Mouse (Mus musculus) c-Kit-negative CD71-positive TER-119-positive erythroid progenitor cells, embryonic 14.5 days (primary cell): Measurements from ENCODE around the gene Nrxn1.

ENCODE experiments used
- DNase-seq: peaks from one replicate; pipeline ENCODE4 v3.0.0-alpha.2; 2013; ENCODE audit warnings: low read depth, low spot score

The Nrxn1 gene

GRCm38 (mm10) chr17:91093042-91093080 lies at the start of gene Nrxn1:
Nrxn1 (minus strand) TSS chr17:91093071.
- no peak for DNase-seq

GRCm38 (mm10) chr17:91136859-91137258 lies 44.0 kb upstream of the Nrxn1 start:
- no peak for DNase-seq

DNA sequence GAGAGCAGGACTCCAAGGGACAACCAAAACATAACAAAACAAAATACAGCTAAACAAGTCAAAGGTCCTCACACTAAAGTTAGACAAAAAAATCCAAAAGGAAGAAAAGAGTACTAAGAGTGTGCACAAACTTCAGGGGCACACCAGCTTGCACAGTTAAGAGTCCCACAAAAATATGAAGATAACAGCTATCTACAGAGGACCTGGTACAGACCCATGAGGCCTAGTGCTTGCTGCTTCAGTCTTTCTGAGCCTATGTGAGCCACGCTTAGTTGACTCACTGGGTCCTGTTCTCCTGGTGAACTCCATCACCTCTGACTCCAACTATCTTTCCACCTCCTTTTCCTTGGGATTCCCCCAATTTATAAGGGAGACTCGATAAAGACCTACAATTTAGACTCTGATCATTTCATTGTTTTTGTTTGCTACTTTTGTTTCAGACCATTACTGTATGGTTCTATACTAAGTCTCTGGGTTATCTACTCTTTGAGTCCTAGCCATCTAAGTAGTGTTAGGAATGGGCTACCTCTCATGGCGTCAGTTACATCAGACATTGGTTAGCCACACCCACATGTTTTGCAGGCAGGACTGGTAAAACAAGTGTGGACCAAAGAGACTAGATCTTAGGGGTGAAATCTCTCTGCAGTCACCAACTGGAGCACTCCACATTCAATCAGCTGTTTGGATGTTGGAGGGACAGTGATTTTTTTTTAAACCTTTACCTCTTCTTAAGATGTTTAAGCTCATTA lies 20.2 kb upstream of the Nrxn1 start:
- DNase-seq: no peak

DNA sequence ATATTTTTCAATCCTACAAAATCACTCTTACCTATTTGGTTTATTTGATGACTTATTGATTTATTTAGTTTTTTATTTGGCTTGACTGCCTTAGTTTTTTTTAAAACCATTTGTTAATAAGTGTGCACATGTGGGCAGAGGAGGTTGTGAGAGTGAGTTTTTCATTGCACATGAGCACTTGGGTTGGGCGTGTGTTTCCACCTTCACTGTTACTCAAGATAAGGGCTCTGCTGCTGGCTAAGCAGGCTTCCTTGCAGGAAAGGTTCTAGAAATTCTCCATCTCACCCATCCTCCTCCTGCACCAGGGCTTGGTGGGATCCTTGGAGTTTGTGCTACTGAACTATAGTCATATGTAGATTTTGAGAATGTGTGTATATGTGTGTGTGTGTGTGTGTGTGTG lies 19.2 kb upstream of the Nrxn1 start:
- DNase-seq: no peak

GRCm38 (mm10) chr17:91093081-91093875 lies 407 bp upstream of the Nrxn1 start:
- no peak for DNase-seq

- no peak for DNase-seq
Measured at GRCm38 (mm10) chr17:91092421-91093041, 340 bp downstream of the Nrxn1 start.

GRCm38 (mm10) chr17:91090631-91091030 lies 2.2 kb downstream of the Nrxn1 start:
- DNase-seq: no peak

DNA sequence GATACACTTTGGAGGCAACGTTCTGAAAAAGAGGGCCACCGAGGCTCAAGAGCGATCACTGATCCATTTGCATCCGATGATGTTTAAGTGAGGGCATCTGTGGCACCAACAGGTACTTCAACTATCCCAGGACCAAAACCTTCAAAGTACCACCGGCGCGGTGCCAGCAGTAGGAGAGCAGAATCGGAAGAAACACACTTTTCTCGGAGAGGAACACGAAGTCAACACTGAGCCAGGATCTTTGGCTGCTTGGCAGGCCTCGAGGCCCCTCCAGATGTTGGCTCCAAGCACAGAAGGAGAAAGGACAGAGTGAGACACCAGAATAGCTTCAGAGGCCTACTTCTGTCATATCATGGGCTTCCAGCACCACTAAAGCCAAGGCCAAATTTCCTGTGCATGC lies 3.9 kb downstream of the Nrxn1 start:
- no peak for DNase-seq

DNA sequence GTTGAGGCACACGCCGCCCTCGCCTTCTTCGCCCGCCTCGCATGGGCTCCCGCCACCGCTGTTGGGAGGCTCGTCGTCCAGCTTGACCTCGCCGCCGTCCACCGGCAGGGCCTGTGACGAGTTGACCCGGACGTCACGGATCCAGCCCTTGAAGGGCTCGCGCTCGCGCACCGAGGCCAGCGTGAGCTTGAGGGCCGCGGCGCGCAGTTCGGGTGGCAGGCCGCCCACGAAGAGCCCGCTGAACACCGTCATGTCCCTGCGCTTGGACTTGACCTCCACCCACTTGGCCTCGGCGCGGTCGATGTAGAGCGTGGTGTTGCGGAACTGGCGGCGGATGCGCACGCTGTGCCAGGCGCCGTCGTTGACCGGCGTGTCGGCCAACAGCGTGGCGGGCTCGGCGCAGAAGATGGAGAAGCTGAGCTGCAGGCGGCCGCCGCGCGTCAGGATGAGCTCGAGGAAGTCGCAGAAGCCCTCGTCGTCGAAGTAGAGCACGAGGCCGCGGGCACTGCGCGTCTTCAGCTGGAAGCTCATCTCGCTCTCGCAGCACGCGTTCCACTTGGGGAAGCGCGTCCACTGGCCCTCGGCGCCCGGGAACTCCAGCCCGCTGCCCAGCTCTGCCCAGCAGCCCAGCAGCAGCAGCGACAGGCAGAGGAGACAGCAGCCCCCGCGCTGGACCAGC lies 4.7 kb downstream of the Nrxn1 start:
- DNase-seq: no peak

- DNase-seq: no peak
Measured at GRCm38 (mm10) chr17:91086412-91086811, 6.5 kb downstream of the Nrxn1 start.

- DNase-seq: no peak
Measured at GRCm38 (mm10) chr17:91085416-91085815, 7.5 kb downstream of the Nrxn1 start.

GRCm38 (mm10) chr17:91079096-91079495 lies 13.8 kb downstream of the Nrxn1 start:
- no peak for DNase-seq

GRCm38 (mm10) chr17:91074780-91075179 lies 18.1 kb downstream of the Nrxn1 start:
- DNase-seq: no peak

- DNase-seq: no peak
Measured at GRCm38 (mm10) chr17:91033466-91033865, 59.4 kb downstream of the Nrxn1 start.

GRCm38 (mm10) chr17:91025061-91025623 lies 67.7 kb downstream of the Nrxn1 start:
- DNase-seq: no peak

GRCm38 (mm10) chr17:91007385-91008089 lies 85.3 kb downstream of the Nrxn1 start:
- no peak for DNase-seq

DNA sequence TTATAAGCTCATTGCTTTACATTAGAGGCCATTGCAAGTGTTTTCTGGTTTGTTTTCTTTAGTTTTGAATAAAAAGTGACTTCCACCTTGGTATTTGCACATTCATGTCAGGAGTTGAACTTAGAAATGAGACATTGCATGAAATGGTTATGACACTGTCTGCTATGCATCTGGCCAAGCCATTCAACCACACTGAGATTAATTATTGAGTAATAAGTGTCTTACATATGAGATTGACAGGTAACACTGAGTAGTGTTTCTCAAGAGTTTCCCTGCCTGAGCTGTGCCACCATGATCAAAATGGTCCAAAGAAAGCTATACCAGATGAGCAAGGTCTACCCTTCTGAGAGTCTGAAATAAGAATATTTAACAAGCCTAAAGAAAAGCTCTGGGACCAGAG lies 92.5 kb downstream of the Nrxn1 start:
- no peak for DNase-seq

GRCm38 (mm10) chr17:90999667-91000154 lies 93.2 kb downstream of the Nrxn1 start:
- no peak for DNase-seq

DNA sequence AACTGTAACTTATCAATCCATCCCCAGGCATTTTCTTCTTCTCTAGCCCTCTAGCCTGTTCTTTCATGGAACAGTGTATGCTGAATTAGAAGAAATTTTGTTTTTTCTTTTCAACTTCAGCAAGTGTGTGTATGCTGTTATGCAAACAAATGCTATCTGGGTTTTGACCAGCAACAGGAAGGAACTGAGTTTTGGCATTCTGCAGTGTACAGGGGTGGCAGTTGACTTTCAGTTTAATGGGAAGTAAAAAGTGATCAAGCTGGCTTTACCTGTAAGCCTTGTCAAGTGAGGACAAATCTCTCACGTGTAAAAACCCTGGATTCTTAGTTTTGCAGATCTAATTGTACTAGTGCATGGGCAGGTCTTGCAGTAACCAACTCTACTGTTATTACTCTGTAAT lies 95.2 kb downstream of the Nrxn1 start:
- no peak for DNase-seq

GRCm38 (mm10) chr17:90995436-90995835 lies 97.4 kb downstream of the Nrxn1 start:
- DNase-seq: no peak

GRCm38 (mm10) chr17:90994247-90994646 lies 98.6 kb downstream of the Nrxn1 start:
- DNase-seq: no peak

- DNase-seq: no peak
Measured at GRCm38 (mm10) chr17:90990747-90991146, 102.1 kb downstream of the Nrxn1 start.
